Mouse (Mus musculus) lung, adult 2 months (tissue): ENCODE measurements around the gene Ccni.

Experiments used
- CTCF ChIP-seq: fragments of 200-500 bp; IDR thresholded peaks from 2 replicates; pipeline ENCODE4 v1.5.1; 2011; ENCODE audit warnings: mild to moderate bottlenecking, low read length, control low read depth; ENCODE audit not compliant: insufficient read depth
- POLR2A ChIP-seq: fragments of 200-500 bp; IDR thresholded peaks from 2 replicates; pipeline ENCODE4 v1.6.1; 2011; ENCODE audit warnings: low read depth, mild to moderate bottlenecking, control low read depth, low read length, borderline replicate concordance; ENCODE audit errors: extremely low read depth

GRCm38 (mm10) chr5:93133445-93134244 is 72.7 kb downstream of the Ccni start:
- no peak for TF ChIP-seq CTCF
- no peak for TF ChIP-seq POLR2A
